Mouse (Mus musculus): ENCODE results near the gene Olfr635. TPM values are rescaled to one million over a fixed set of nuclear protein-coding genes. Genes with fewer than 3 reads are reported as not detected.

The Olfr635 gene
- total and polyA plus RNA-seq, 3 experiments: not detected

DNA sequence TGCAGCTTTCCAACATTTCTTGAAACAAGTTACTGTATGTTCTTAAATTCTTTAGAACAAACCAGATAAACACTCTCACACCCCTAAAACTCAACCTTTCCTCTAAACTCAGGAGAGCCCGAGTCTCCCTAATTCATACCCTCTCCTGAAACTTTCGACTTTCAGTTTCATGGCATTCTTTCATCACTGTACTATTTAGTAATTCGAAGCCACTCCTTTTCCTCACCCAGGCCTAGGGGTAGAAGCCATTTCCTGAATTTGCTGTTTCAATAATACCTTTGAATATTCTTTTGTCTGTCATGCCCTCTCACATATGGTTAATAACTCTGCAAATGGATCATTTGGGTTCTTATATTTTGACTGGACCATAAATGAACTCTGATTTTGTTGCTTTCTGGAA lies 56.0 kb downstream of the Olfr635 start:
- Histone ChIP-seq H3K9me3 (replicated peaks; ENCODE audit: insufficient read depth, low read length) (no peaks in the 10 kb centered on the region), H3K27ac (ENCODE audit: control insufficient read depth, low read depth, low read length) (no peak overlapping the region), H3K36me3 (ENCODE audit: control insufficient read depth in 1 of 2, insufficient read depth in 2 of 2, low read length in 2 of 2) (no peaks in the 10 kb centered on the region), H3K79me2 (ENCODE audit: control insufficient read depth, insufficient read depth, low read length, poor library complexity) (no peaks in the 10 kb centered on the region), H3K4me1 (ENCODE audit: control insufficient read depth in 1 of 2, insufficient read depth in 2 of 2, low read length in 2 of 2) (no peaks in the 10 kb centered on the region), H3K9ac (ENCODE audit: control insufficient read depth, low read depth, low read length, poor library complexity, severe bottlenecking) (no peak overlapping the region), H3K4me3 (ENCODE audit: control insufficient read depth in 1 of 2, insufficient read depth in 1 of 2, low read depth in 2 of 2, low read length in 2 of 2) (no peak overlapping the region), H3K27me3 (ENCODE audit: control insufficient read depth in 1 of 2, insufficient read depth in 2 of 2, low read length in 2 of 2) (no peaks in the 10 kb centered on the region)
- TF ChIP-seq MXI1 (IDR thresholded peaks at IDR 0.05; ENCODE audit: low read depth, low read length) (no peak), JUND (IDR thresholded peaks at IDR 0.05; ENCODE audit: low read depth, low read length) (no peak), NRF1 (IDR thresholded peaks at IDR 0.05; ENCODE audit: insufficient read depth, low read depth, low read length, poor library complexity, severe bottlenecking) (no peak), CTCF (IDR thresholded peaks at IDR 0.05 in 2 of 3, conservative IDR thresholded peaks at IDR 0.05 in 1 of 3; ENCODE audit: control insufficient read depth in 1 of 3, insufficient read depth in 1 of 3, low read depth in 2 of 3, low read length in 3 of 3, poor library complexity in 1 of 3, severe bottlenecking in 1 of 3) (no peak), UBTF (IDR thresholded peaks at IDR 0.05; ENCODE audit: borderline replicate concordance, insufficient read depth, low read depth, low read length) (no peak), HCFC1 (IDR thresholded peaks at IDR 0.05; ENCODE audit: low read depth, low read length) (no peak), MYC (IDR thresholded peaks at IDR 0.05; ENCODE audit: low read depth, low read length) (no peak), NELFE (IDR thresholded peaks at IDR 0.05; ENCODE audit: low read depth, low read length) (no peak), GABPA (IDR thresholded peaks at IDR 0.05; ENCODE audit: low read depth, low read length) (no peak), CHD1 (IDR thresholded peaks at IDR 0.05; ENCODE audit: low read depth, low read length) (no peak), USF1 (IDR thresholded peaks at IDR 0.05; ENCODE audit: low read depth, low read length) (no peak), ELF1 (IDR thresholded peaks at IDR 0.05; ENCODE audit: low read depth, low read length) (no peak)
- no peak for DNase-seq (ENCODE audit: low read depth, low spot score)

DNA sequence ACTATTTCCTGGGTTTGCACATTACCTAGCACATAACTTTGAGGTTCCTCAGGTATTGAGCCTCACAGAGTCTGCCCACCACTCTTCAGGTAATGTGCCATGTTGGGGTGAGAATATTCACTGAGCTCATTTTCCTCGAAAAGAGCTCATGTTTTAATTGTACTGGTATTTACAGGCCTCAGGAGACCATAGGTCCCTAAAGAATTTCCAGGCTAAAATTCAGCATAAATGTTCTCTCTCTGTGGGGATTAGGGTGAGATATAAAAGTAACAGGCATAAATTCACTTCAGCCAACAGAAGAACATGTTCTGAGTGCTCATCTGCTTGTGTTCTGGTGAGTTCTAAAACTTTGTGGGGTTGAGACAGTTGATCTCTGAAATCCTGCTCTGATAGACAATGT lies 64.2 kb downstream of the Olfr635 start, which contains the start of gene Olfr641:
Olfr641 (plus strand) TSS at position 301 of the 400 bp plus-strand sequence.
- Histone ChIP-seq H3K27ac (ENCODE audit: control insufficient read depth, low read depth, low read length) (no peak within 1 kb of the TSS), H3K4me3 (ENCODE audit: control insufficient read depth in 1 of 2, insufficient read depth in 1 of 2, low read depth in 2 of 2, low read length in 2 of 2) (no peak within 1 kb of the TSS), H3K27me3 (ENCODE audit: control insufficient read depth in 1 of 2, insufficient read depth in 2 of 2, low read length in 2 of 2) (no peaks in the 10 kb centered on the region), H3K79me2 (ENCODE audit: control insufficient read depth, insufficient read depth, low read length, poor library complexity) (no peaks in the 10 kb centered on the region), H3K4me1 (ENCODE audit: control insufficient read depth in 1 of 2, insufficient read depth in 2 of 2, low read length in 2 of 2) (no peaks in the 10 kb centered on the region), H3K9ac (ENCODE audit: control insufficient read depth, low read depth, low read length, poor library complexity, severe bottlenecking) (no peak within 1 kb of the TSS), H3K36me3 (ENCODE audit: control insufficient read depth in 1 of 2, insufficient read depth in 2 of 2, low read length in 2 of 2) (no peaks in the 10 kb centered on the region), H3K9me3 (replicated peaks; ENCODE audit: insufficient read depth, low read length) (no peaks in the 10 kb centered on the region)
- DNase-seq (ENCODE audit: low read depth, low spot score): no peak
- TF ChIP-seq GABPA (IDR thresholded peaks at IDR 0.05; ENCODE audit: low read depth, low read length) (no peak), SMC3 (IDR thresholded peaks at IDR 0.05; ENCODE audit: low read depth, low read length) (no peak), ZMIZ1 (IDR thresholded peaks at IDR 0.05; ENCODE audit: low read depth, low read length) (no peak), EP300 (IDR thresholded peaks at IDR 0.05; ENCODE audit: low read depth in 1 of 2, low read length in 2 of 2) (no peak), USF1 (IDR thresholded peaks at IDR 0.05; ENCODE audit: low read depth, low read length) (no peak), ZKSCAN1 (IDR thresholded peaks at IDR 0.05; ENCODE audit: low read depth, low read length) (no peak)

Other genes with a start within 250 kb of the Olfr635 start
Only the 30 nearest of the 34 such genes appear.
- gene Olfr630, start 213.8 kb upstream of the Olfr635 start, total RNA-seq (2012; rRNA removed): not detected in 2 replicates
- gene Olfr630, start 213.8 kb upstream of the Olfr635 start, polyA plus RNA-seq (2012; ENCODE audit: insufficient read depth in 1 of 2, insufficient read length in 2 of 2, low read depth in 1 of 2, low replicate concordance in 2 of 2, missing spikeins in 1 of 2): not detected
- not detected in 2 replicates for gene Olfr69, start 199.6 kb upstream of the Olfr635 start, total RNA-seq (2012; rRNA removed)
- not detected for gene Olfr69, start 199.6 kb upstream of the Olfr635 start, polyA plus RNA-seq (2012; ENCODE audit: insufficient read depth in 1 of 2, insufficient read length in 2 of 2, low read depth in 1 of 2, low replicate concordance in 2 of 2, missing spikeins in 1 of 2)
- gene Olfr68, start 191.5 kb upstream of the Olfr635 start, total RNA-seq (2012; rRNA removed): not detected in 2 replicates
- gene Olfr68, start 191.5 kb upstream of the Olfr635 start, polyA plus RNA-seq (2012; ENCODE audit: insufficient read depth in 1 of 2, insufficient read length in 2 of 2, low read depth in 1 of 2, low replicate concordance in 2 of 2, missing spikeins in 1 of 2): not detected
- not detected in 2 replicates for gene Olfr67, start 179.3 kb upstream of the Olfr635 start, total RNA-seq (2012; rRNA removed)
- not detected for gene Olfr67, start 179.3 kb upstream of the Olfr635 start, polyA plus RNA-seq (2012; ENCODE audit: insufficient read depth in 1 of 2, insufficient read length in 2 of 2, low read depth in 1 of 2, low replicate concordance in 2 of 2, missing spikeins in 1 of 2)
- gene Hbb-bt, start 157.2 kb upstream of the Olfr635 start, total RNA-seq (2012; rRNA removed): 120 and 191 TPM in 2 replicates
- gene Hbb-bt, start 157.2 kb upstream of the Olfr635 start, polyA plus RNA-seq (2012; ENCODE audit: insufficient read depth in 1 of 2, insufficient read length in 2 of 2, low read depth in 1 of 2, low replicate concordance in 2 of 2, missing spikeins in 1 of 2): 100 to 1,000 TPM in 1 of 2 experiments, not detected in 1; 118 TPM
- 79.0 and 138 TPM in 2 replicates for gene Hbb-bs, start 143.1 kb upstream of the Olfr635 start, total RNA-seq (2012; rRNA removed)
- 100 to 1,000 TPM in 1 of 2 experiments, not detected in 1; 208 TPM for gene Hbb-bs, start 143.1 kb upstream of the Olfr635 start, polyA plus RNA-seq (2012; ENCODE audit: insufficient read depth in 1 of 2, insufficient read length in 2 of 2, low read depth in 1 of 2, low replicate concordance in 2 of 2, missing spikeins in 1 of 2)
- gene Hbb-bh2, start 130.6 kb upstream of the Olfr635 start, total RNA-seq (2012; rRNA removed): not detected in 2 replicates
- gene Hbb-bh2, start 130.6 kb upstream of the Olfr635 start, polyA plus RNA-seq (2012; ENCODE audit: insufficient read depth in 1 of 2, insufficient read length in 2 of 2, low read depth in 1 of 2, low replicate concordance in 2 of 2, missing spikeins in 1 of 2): not detected
- not detected in 2 replicates for gene Hbb-bh1, start 128.0 kb upstream of the Olfr635 start, total RNA-seq (2012; rRNA removed)
- gene Hbb-bh1, start 128.0 kb upstream of the Olfr635 start, polyA plus RNA-seq (2012; ENCODE audit: insufficient read depth in 1 of 2, insufficient read length in 2 of 2, low read depth in 1 of 2, low replicate concordance in 2 of 2, missing spikeins in 1 of 2): under 1 TPM in 1 of 2 experiments, not detected in 1; 0.15 TPM
- not detected in 2 replicates for gene Hbb-y, start 117.9 kb upstream of the Olfr635 start, total RNA-seq (2012; rRNA removed)
- under 1 TPM in 1 of 2 experiments, not detected in 1; 0.11 TPM for gene Hbb-y, start 117.9 kb upstream of the Olfr635 start, polyA plus RNA-seq (2012; ENCODE audit: insufficient read depth in 1 of 2, insufficient read length in 2 of 2, low read depth in 1 of 2, low replicate concordance in 2 of 2, missing spikeins in 1 of 2)
- not detected in 2 replicates for gene Olfr66, start 84.9 kb upstream of the Olfr635 start, total RNA-seq (2012; rRNA removed)
- gene Olfr66, start 84.9 kb upstream of the Olfr635 start, polyA plus RNA-seq (2012; ENCODE audit: insufficient read depth in 1 of 2, insufficient read length in 2 of 2, low read depth in 1 of 2, low replicate concordance in 2 of 2, missing spikeins in 1 of 2): not detected
- not detected in 2 replicates for gene Olfr64, start 76.7 kb upstream of the Olfr635 start, total RNA-seq (2012; rRNA removed)
- not detected for gene Olfr64, start 76.7 kb upstream of the Olfr635 start, polyA plus RNA-seq (2012; ENCODE audit: insufficient read depth in 1 of 2, insufficient read length in 2 of 2, low read depth in 1 of 2, low replicate concordance in 2 of 2, missing spikeins in 1 of 2)
- gene Olfr65, start 67.7 kb upstream of the Olfr635 start, total RNA-seq (2012; rRNA removed): not detected in 2 replicates
- gene Olfr65, start 67.7 kb upstream of the Olfr635 start, polyA plus RNA-seq (2012; ENCODE audit: insufficient read depth in 1 of 2, insufficient read length in 2 of 2, low read depth in 1 of 2, low replicate concordance in 2 of 2, missing spikeins in 1 of 2): not detected
- gene Olfr631, start 42.3 kb upstream of the Olfr635 start, total RNA-seq (2012; rRNA removed): not detected in 2 replicates
- gene Olfr631, start 42.3 kb upstream of the Olfr635 start, polyA plus RNA-seq (2012; ENCODE audit: insufficient read depth in 1 of 2, insufficient read length in 2 of 2, low read depth in 1 of 2, low replicate concordance in 2 of 2, missing spikeins in 1 of 2): not detected
- not detected in 2 replicates for gene Olfr632, start 36.8 kb upstream of the Olfr635 start, total RNA-seq (2012; rRNA removed)
- gene Olfr632, start 36.8 kb upstream of the Olfr635 start, polyA plus RNA-seq (2012; ENCODE audit: insufficient read depth in 1 of 2, insufficient read length in 2 of 2, low read depth in 1 of 2, low replicate concordance in 2 of 2, missing spikeins in 1 of 2): not detected
- gene Olfr633, start 26.7 kb upstream of the Olfr635 start, total RNA-seq (2012; rRNA removed): not detected in 2 replicates
- not detected for gene Olfr633, start 26.7 kb upstream of the Olfr635 start, polyA plus RNA-seq (2012; ENCODE audit: insufficient read depth in 1 of 2, insufficient read length in 2 of 2, low read depth in 1 of 2, low replicate concordance in 2 of 2, missing spikeins in 1 of 2)
- not detected in 2 replicates for gene Olfr638, start 27.6 kb downstream of the Olfr635 start, total RNA-seq (2012; rRNA removed)
- gene Olfr638, start 27.6 kb downstream of the Olfr635 start, polyA plus RNA-seq (2012; ENCODE audit: insufficient read depth in 1 of 2, insufficient read length in 2 of 2, low read depth in 1 of 2, low replicate concordance in 2 of 2, missing spikeins in 1 of 2): not detected
- not detected in 2 replicates for gene Olfr639, start 46.2 kb downstream of the Olfr635 start, total RNA-seq (2012; rRNA removed)
- gene Olfr639, start 46.2 kb downstream of the Olfr635 start, polyA plus RNA-seq (2012; ENCODE audit: insufficient read depth in 1 of 2, insufficient read length in 2 of 2, low read depth in 1 of 2, low replicate concordance in 2 of 2, missing spikeins in 1 of 2): under 1 TPM in 1 of 2 experiments, not detected in 1; 0.03 TPM
- not detected in 2 replicates for gene Olfr640, start 54.4 kb downstream of the Olfr635 start, total RNA-seq (2012; rRNA removed)
- gene Olfr640, start 54.4 kb downstream of the Olfr635 start, polyA plus RNA-seq (2012; ENCODE audit: insufficient read depth in 1 of 2, insufficient read length in 2 of 2, low read depth in 1 of 2, low replicate concordance in 2 of 2, missing spikeins in 1 of 2): not detected
- not detected in 2 replicates for gene Olfr641, start 64.3 kb downstream of the Olfr635 start, total RNA-seq (2012; rRNA removed)
- not detected for gene Olfr641, start 64.3 kb downstream of the Olfr635 start, polyA plus RNA-seq (2012; ENCODE audit: insufficient read depth in 1 of 2, insufficient read length in 2 of 2, low read depth in 1 of 2, low replicate concordance in 2 of 2, missing spikeins in 1 of 2)
- not detected in 2 replicates for gene Olfr642, start 81.5 kb downstream of the Olfr635 start, total RNA-seq (2012; rRNA removed)
- not detected for gene Olfr642, start 81.5 kb downstream of the Olfr635 start, polyA plus RNA-seq (2012; ENCODE audit: insufficient read depth in 1 of 2, insufficient read length in 2 of 2, low read depth in 1 of 2, low replicate concordance in 2 of 2, missing spikeins in 1 of 2)
- gene 4930516K23Rik, start 90.3 kb downstream of the Olfr635 start, total RNA-seq (2012; rRNA removed): not detected in 2 replicates
- gene 4930516K23Rik, start 90.3 kb downstream of the Olfr635 start, polyA plus RNA-seq (2012; ENCODE audit: insufficient read depth in 1 of 2, insufficient read length in 2 of 2, low read depth in 1 of 2, low replicate concordance in 2 of 2, missing spikeins in 1 of 2): not detected
- gene Olfr644, start 100.7 kb downstream of the Olfr635 start, total RNA-seq (2012; rRNA removed): not detected in 2 replicates
- gene Olfr644, start 100.7 kb downstream of the Olfr635 start, polyA plus RNA-seq (2012; ENCODE audit: insufficient read depth in 1 of 2, insufficient read length in 2 of 2, low read depth in 1 of 2, low replicate concordance in 2 of 2, missing spikeins in 1 of 2): not detected
- not detected in 2 replicates for gene Olfr645, start 114.3 kb downstream of the Olfr635 start, total RNA-seq (2012; rRNA removed)
- gene Olfr645, start 114.3 kb downstream of the Olfr635 start, polyA plus RNA-seq (2012; ENCODE audit: insufficient read depth in 1 of 2, insufficient read length in 2 of 2, low read depth in 1 of 2, low replicate concordance in 2 of 2, missing spikeins in 1 of 2): not detected
- not detected in 2 replicates for gene Olfr646, start 133.7 kb downstream of the Olfr635 start, total RNA-seq (2012; rRNA removed)
- gene Olfr646, start 133.7 kb downstream of the Olfr635 start, polyA plus RNA-seq (2012; ENCODE audit: insufficient read depth in 1 of 2, insufficient read length in 2 of 2, low read depth in 1 of 2, low replicate concordance in 2 of 2, missing spikeins in 1 of 2): not detected
- gene Ubqln5, start 158.7 kb downstream of the Olfr635 start, total RNA-seq (2012; rRNA removed): not detected in 2 replicates
- gene Ubqln5, start 158.7 kb downstream of the Olfr635 start, polyA plus RNA-seq (2012; ENCODE audit: insufficient read depth in 1 of 2, insufficient read length in 2 of 2, low read depth in 1 of 2, low replicate concordance in 2 of 2, missing spikeins in 1 of 2): not detected
- not detected in 2 replicates for gene Olfr643, start 166.3 kb downstream of the Olfr635 start, total RNA-seq (2012; rRNA removed)
- not detected for gene Olfr643, start 166.3 kb downstream of the Olfr635 start, polyA plus RNA-seq (2012; ENCODE audit: insufficient read depth in 1 of 2, insufficient read length in 2 of 2, low read depth in 1 of 2, low replicate concordance in 2 of 2, missing spikeins in 1 of 2)
- not detected in 2 replicates for gene Ubqln3, start 172.1 kb downstream of the Olfr635 start, total RNA-seq (2012; rRNA removed)
- not detected for gene Ubqln3, start 172.1 kb downstream of the Olfr635 start, polyA plus RNA-seq (2012; ENCODE audit: insufficient read depth in 1 of 2, insufficient read length in 2 of 2, low read depth in 1 of 2, low replicate concordance in 2 of 2, missing spikeins in 1 of 2)
- not detected in 2 replicates for gene Ubqlnl, start 179.4 kb downstream of the Olfr635 start, total RNA-seq (2012; rRNA removed)
- gene Ubqlnl, start 179.4 kb downstream of the Olfr635 start, polyA plus RNA-seq (2012; ENCODE audit: insufficient read depth in 1 of 2, insufficient read length in 2 of 2, low read depth in 1 of 2, low replicate concordance in 2 of 2, missing spikeins in 1 of 2): not detected
- gene Olfm5, start 193.7 kb downstream of the Olfr635 start, total RNA-seq (2012; rRNA removed): not detected in 2 replicates
- not detected for gene Olfm5, start 193.7 kb downstream of the Olfr635 start, polyA plus RNA-seq (2012; ENCODE audit: insufficient read depth in 1 of 2, insufficient read length in 2 of 2, low read depth in 1 of 2, low replicate concordance in 2 of 2, missing spikeins in 1 of 2)
- gene Olfr648, start 212.2 kb downstream of the Olfr635 start, total RNA-seq (2012; rRNA removed): not detected in 2 replicates
- gene Olfr648, start 212.2 kb downstream of the Olfr635 start, polyA plus RNA-seq (2012; ENCODE audit: insufficient read depth in 1 of 2, insufficient read length in 2 of 2, low read depth in 1 of 2, low replicate concordance in 2 of 2, missing spikeins in 1 of 2): not detected